8 mouse cellular contexts compared by ENCODE assay signal in genomic region chr10:75486086-75486979, GRCm38 (mm10). TPM values are rescaled to one million over a fixed set of nuclear protein-coding genes. Genes with fewer than 3 reads are reported as not detected.
DNase-seq lines count a peak whose midpoint lies in the region; ATAC-seq lines count a peak whose summit lies in the region.
"Had no signal": no experiment of that assay in that cellular context is flagged by ENCODE, and none has a peak within 500 bp of the region (broad histone marks: within the 10 kb centered on the region; RNA-seq: fewer than 3 reads in every experiment).

No protein-coding gene starts in this region.

- no peaks in the 10 kb centered on the region for H3K27me3 ChIP-seq in forebrain, embryonic 15.5 days
- no peaks in the 10 kb centered on the region for H3K27me3 ChIP-seq in hindbrain, embryonic 14.5 days (ENCODE audit: control insufficient read depth, insufficient read depth, low read length)
- H3K27me3 ChIP-seq: midbrain, embryonic 12.5 days had no signal

- no peak overlapping the region for H3K9ac ChIP-seq in forebrain, embryonic 15.5 days (replicated peaks)
- no peak overlapping the region for H3K9ac ChIP-seq in hindbrain, embryonic 14.5 days
- H3K9ac ChIP-seq: midbrain, embryonic 12.5 days had no signal

- no peak overlapping the region for H3K27ac ChIP-seq in forebrain, embryonic 15.5 days (replicated peaks)
- H3K27ac ChIP-seq in hindbrain, embryonic 14.5 days: no peak overlapping the region
- H3K27ac ChIP-seq: midbrain, embryonic 12.5 days had no signal

- peak; percentile 90 for DNase-seq in NIH3T3 (ENCODE audit: low read depth)
- peak; percentile 61 for DNase-seq in cerebellum, adult 11 months
- peak; percentile 89 for DNase-seq in hindbrain, embryonic 14.5 days (ENCODE audit: low spot score)
- peak; percentile 85 to 88 for DNase-seq in layer of hippocampus, postnatal 10 days (ENCODE audit: low spot score in 2 of 2)
- peak; percentile 60 to 63 for DNase-seq in right cerebral cortex, postnatal 36 days (ENCODE audit: low spot score in 2 of 2)

- no peaks in the 10 kb centered on the region for H3K36me3 ChIP-seq in forebrain, embryonic 15.5 days
- H3K36me3 ChIP-seq in hindbrain, embryonic 14.5 days (replicated peaks; ENCODE audit: control insufficient read depth, insufficient read depth): no peaks in the 10 kb centered on the region
- H3K36me3 ChIP-seq: midbrain, embryonic 12.5 days had no signal

- H3K9me3 ChIP-seq in forebrain, embryonic 15.5 days: no peaks in the 10 kb centered on the region
- no peaks in the 10 kb centered on the region for H3K9me3 ChIP-seq in hindbrain, embryonic 14.5 days (ENCODE audit: control insufficient read depth, low read length)
- H3K9me3 ChIP-seq: midbrain, embryonic 12.5 days had no signal

- peak; percentile 73; the same call in 1 of the 2 replicates for ATAC-seq in forebrain, embryonic 15.5 days (replicated peaks)
- ATAC-seq in hindbrain, embryonic 14.5 days (ENCODE audit: low FRiP score): no peak
- peak; percentile 88 for ATAC-seq in megakaryocyte, adult 5-6 weeks (ENCODE audit: poor library complexity, severe bottlenecking)

- no peak overlapping the region for H3K4me2 ChIP-seq in forebrain, embryonic 15.5 days (replicated peaks)
- no peak overlapping the region for H3K4me2 ChIP-seq in hindbrain, embryonic 14.5 days (replicated peaks)
- H3K4me2 ChIP-seq: midbrain, embryonic 12.5 days had no signal

- H3K4me1 ChIP-seq in forebrain, embryonic 15.5 days: no peaks in the 10 kb centered on the region
- no peaks in the 10 kb centered on the region for H3K4me1 ChIP-seq in hindbrain, embryonic 14.5 days (replicated peaks; ENCODE audit: control insufficient read depth, insufficient read depth, low read length)
- H3K4me1 ChIP-seq: midbrain, embryonic 12.5 days had no signal

- 57% methylated on average over 9 of the region's 9 CpGs for WGBS in forebrain, embryonic 15.5 days
- WGBS in hindbrain, embryonic 14.5 days: 53% methylated on average over 9 of the region's 9 CpGs

- H3K4me3 ChIP-seq in forebrain, embryonic 15.5 days: no peak overlapping the region
- no peak overlapping the region for H3K4me3 ChIP-seq in hindbrain, embryonic 14.5 days (replicated peaks; ENCODE audit: low read length)
- H3K4me3 ChIP-seq: midbrain, embryonic 12.5 days had no signal

RNA-seq across cellular contexts. Expression of gene Snrpd3, which starts 31.0 kb away (rescaled TPM):
- polyA plus RNA-seq in forebrain, embryonic 15.5 days (2015; fragmentation: Nextera tagmentation; extraction: Ambion mirVana): 155 and 156 TPM in 2 replicates
- 118 and 119 TPM in 2 replicates for polyA plus RNA-seq in hindbrain, embryonic 14.5 days (2014; fragmentation: Nextera tagmentation; extraction: Ambion mirVana)
- total RNA-seq in layer of hippocampus, postnatal 10 days (2021): 100 to 1,000 TPM in 1 of 2 experiments, 10 to 100 TPM in 1; 98.1 to 109 TPM
- total RNA-seq in megakaryocyte, adult 5-6 weeks (2015): 31.1 and 31.9 TPM in 2 replicates
- 39.2 and 42.4 TPM in 2 replicates for total RNA-seq in megakaryocyte, adult 5-6 weeks (2017)

RNA-seq across cellular contexts. Expression of gene Gucd1, which starts 31.4 kb away (rescaled TPM):
- polyA plus RNA-seq in forebrain, embryonic 15.5 days (2015; fragmentation: Nextera tagmentation; extraction: Ambion mirVana): 20.1 and 20.2 TPM in 2 replicates
- 23.5 and 23.9 TPM in 2 replicates for polyA plus RNA-seq in hindbrain, embryonic 14.5 days (2014; fragmentation: Nextera tagmentation; extraction: Ambion mirVana)
- 10 to 100 TPM; 19.4 to 23.7 TPM for total RNA-seq in layer of hippocampus, postnatal 10 days (2021)
- 22.1 and 22.2 TPM in 2 replicates for total RNA-seq in megakaryocyte, adult 5-6 weeks (2015)
- total RNA-seq in megakaryocyte, adult 5-6 weeks (2017): 33.4 and 38.1 TPM in 2 replicates
